Mouse (Mus musculus): ENCODE measurements at regions not wholly inside any gene's neighbourhood (a gene's known extent, or its start where the extent isn't known, plus 50 kb on each side); places are given as distances from the start of the nearest gene placed in this dataset.

GRCm38 (mm10) chr10:51278195-51278594, 202.2 kb upstream of the Gm49339 start:
- TF ChIP-seq MAFK (IDR thresholded peaks at IDR 0.05; ENCODE audit: insufficient read depth, low read depth, low read length) (no peak), ZC3H11A (IDR thresholded peaks at IDR 0.05; ENCODE audit: borderline replicate concordance, low read depth, low read length) (no peak), HCFC1 (IDR thresholded peaks at IDR 0.05; ENCODE audit: borderline replicate concordance, insufficient read depth, low read length) (no peak), ZNF384 (IDR thresholded peaks at IDR 0.05; ENCODE audit: low read depth, low read length) (no peak), CHD2 (IDR thresholded peaks at IDR 0.05; ENCODE audit: low read depth, low read length) (no peak)
